Mouse (Mus musculus) intestine, postnatal 0 days (tissue): Measurements from ENCODE around the gene Brd4. TPM values are rescaled to one million over a fixed set of nuclear protein-coding genes. Genes with fewer than 3 reads are reported as not detected.
A peak's percentile ranks its signal among the peaks of the same experiment; 100 is the strongest.

Experiments used
- ATAC-seq: fragments of 200-750 bp; cut with Nextera tagmentation; 2 replicates; pipeline ENCODE4 v1.8.0; 2017; ENCODE audit warnings: mild to moderate bottlenecking, moderate TSS enrichment, moderate library complexity
- H3K27ac ChIP-seq: fragments of 300-500 bp; sonication (generic); 2 replicates; pipeline ENCODE4 v1.5.1; 2014; ENCODE audit warnings: mild to moderate bottlenecking, low read depth, low read length, moderate library complexity
- H3K27me3 ChIP-seq: fragments of 300-500 bp; sonication (generic); replicated peaks from 2 replicates; pipeline ENCODE4 v1.6.1; 2014; ENCODE audit warnings: low read length, mixed read lengths; ENCODE audit not compliant: control insufficient read depth, insufficient read depth
- H3K36me3 ChIP-seq: fragments of 300-500 bp; sonication (generic); 2 replicates; pipeline ENCODE4 v1.6.1; 2014; ENCODE audit warnings: mild to moderate bottlenecking, moderate library complexity; ENCODE audit not compliant: control insufficient read depth, insufficient read depth
- H3K4me1 ChIP-seq: fragments of 300-500 bp; sonication (generic); replicated peaks from 2 replicates; pipeline ENCODE4 v1.6.1; 2014; ENCODE audit warnings: antibody characterized with exemption, low read length, mixed read lengths; ENCODE audit not compliant: control insufficient read depth, insufficient read depth
- H3K4me2 ChIP-seq: fragments of 300-500 bp; sonication (generic); replicated peaks from 2 replicates; pipeline ENCODE4 v1.6.1; 2014; ENCODE audit warnings: low read depth, mild to moderate bottlenecking, moderate library complexity
- H3K4me3 ChIP-seq: fragments of 300-500 bp; sonication (generic); 2 replicates; pipeline ENCODE4 v1.5.1; 2014; ENCODE audit warnings: low read depth, low read length
- H3K9ac ChIP-seq: fragments of 300-500 bp; sonication (generic); 2 replicates; pipeline ENCODE4 v1.6.1; 2014; ENCODE audit warnings: mild to moderate bottlenecking, low read depth, low read length
- H3K9me3 ChIP-seq: fragments of 300-500 bp; sonication (generic); 2 replicates; pipeline ENCODE4 v1.6.1; 2016; ENCODE audit warnings: mixed run types; ENCODE audit not compliant: control insufficient read depth
- CTCF ChIP-seq: sonication (generic); IDR thresholded peaks from 2 replicates; pipeline ENCODE4 v1.5.1; 2016; ENCODE audit warnings: low read depth, mild to moderate bottlenecking, control low read depth, antibody characterized with exemption, moderate library complexity
- whole genome bisulfite sequencing: fragments of 180-500 bp; shearing (Covaris S2); extraction: QIAGEN DNeasy Blood & Tissue Kit; methylation state at CpG from one replicate; pipeline ENCODE4 v1.1.7; 2014; 5-methylcytosine and 5-hydroxymethylcytosine counted together
- polyA plus RNA-seq: library from polyadenylated mRNA; unstranded; fragments of >200 nt; fragmentation: Nextera tagmentation; extraction: Ambion mirVana; gene quantifications from 2 replicates; pipeline ENCODE4 v1.2.1, GENCODE M21; 2015

Brd4 gene
- polyA plus RNA-seq, 1 experiment from 2014 or later: 36.7 TPM

DNA sequence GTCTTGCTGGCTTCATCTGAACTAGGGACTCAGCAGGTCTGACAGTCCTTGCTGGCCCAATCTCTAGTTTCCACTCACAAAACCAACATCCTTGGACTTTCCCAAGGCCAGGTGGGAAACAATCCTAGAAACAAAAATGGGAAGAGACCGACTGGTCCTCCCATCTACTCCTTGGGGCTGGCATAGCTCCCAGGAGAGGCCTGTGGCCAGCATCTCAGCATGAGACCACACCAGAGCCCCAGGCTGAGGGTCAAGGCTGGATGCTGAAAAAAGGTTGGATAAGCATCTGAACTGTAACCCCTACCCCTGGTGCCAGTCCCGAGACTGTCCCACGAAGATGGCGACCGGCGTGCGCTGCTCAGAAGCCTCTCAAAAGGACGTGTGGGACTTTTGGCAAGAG lies 28.3 kb upstream of the Brd4 start:
- TF ChIP-seq CTCF: no peak
- Histone ChIP-seq H3K4me2 (no peak overlapping the region), H3K4me1 (no peaks in the 10 kb centered on the region), H3K27ac (no peak overlapping the region), H3K27me3 (no peaks in the 10 kb centered on the region), H3K36me3 (peaks cover 99% of the 10 kb centered on the region), H3K4me3 (no peak overlapping the region), H3K9me3 (no peaks in the 10 kb centered on the region), H3K9ac (no peak overlapping the region)
- 94% methylated on average over 8 of the region's 8 CpGs for WGBS
- no peak for ATAC-seq

DNA sequence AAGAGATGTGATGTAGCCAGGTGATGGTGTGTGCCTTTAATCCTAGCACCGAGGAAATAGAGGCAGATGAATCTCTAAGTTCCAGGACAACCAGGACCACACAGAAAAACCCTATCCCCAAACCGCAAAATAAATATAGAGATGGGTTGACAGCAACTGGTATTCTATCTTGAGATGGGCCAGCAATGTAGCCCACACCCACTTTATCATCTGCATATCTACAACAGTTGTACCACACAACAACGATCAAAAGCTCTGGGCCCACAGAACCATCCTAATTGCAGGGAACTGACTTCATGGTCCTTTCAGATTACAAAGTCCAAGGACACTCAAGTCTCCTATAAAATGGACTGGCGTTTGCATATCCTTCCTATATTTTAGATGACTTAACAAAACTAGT lies 23.4 kb upstream of the Brd4 start:
- Histone ChIP-seq H3K9ac (no peak overlapping the region), H3K36me3 (peaks cover 90% of the 10 kb centered on the region), H3K27me3 (no peaks in the 10 kb centered on the region), H3K27ac (no peak overlapping the region), H3K4me2 (no peak overlapping the region), H3K4me3 (no peak overlapping the region), H3K4me1 (no peaks in the 10 kb centered on the region), H3K9me3 (no peaks in the 10 kb centered on the region)
- WGBS: 73% methylated on average over 4 of the region's 4 CpGs
- ATAC-seq: no peak
- TF ChIP-seq CTCF: no peak

DNA sequence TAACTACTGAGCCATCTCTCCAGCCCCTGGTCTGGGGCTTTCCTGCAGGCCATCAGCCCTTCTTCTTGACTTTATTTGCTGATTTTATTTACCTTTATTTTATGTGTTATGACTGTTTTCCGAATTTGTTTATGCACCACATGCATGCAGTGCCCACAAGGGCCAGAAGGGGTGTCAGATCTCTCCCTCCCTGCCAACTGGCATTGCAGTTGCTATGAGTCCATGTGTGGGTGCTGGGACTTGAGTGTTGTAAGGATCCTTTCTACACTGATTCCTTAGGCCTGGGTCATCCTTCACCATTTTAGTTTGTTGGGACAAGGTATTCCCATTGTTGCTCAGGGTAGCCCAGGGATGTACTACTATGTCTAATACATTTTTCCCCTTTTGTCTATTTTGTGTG lies 13.6 kb upstream of the Brd4 start:
- no peaks in the 10 kb centered on the region for H3K4me1 ChIP-seq
- no peaks in the 10 kb centered on the region for H3K36me3 ChIP-seq
- no peak overlapping the region for H3K4me2 ChIP-seq
- no peaks in the 10 kb centered on the region for H3K9me3 ChIP-seq
- 81% methylated on average over 1 of the region's 1 CpGs for WGBS
- no peak overlapping the region for H3K9ac ChIP-seq
- ATAC-seq: no peak
- no peak overlapping the region for H3K27ac ChIP-seq
- peak; percentile 28 for TF ChIP-seq CTCF
- H3K4me3 ChIP-seq: no peak overlapping the region
- H3K27me3 ChIP-seq: no peaks in the 10 kb centered on the region

DNA sequence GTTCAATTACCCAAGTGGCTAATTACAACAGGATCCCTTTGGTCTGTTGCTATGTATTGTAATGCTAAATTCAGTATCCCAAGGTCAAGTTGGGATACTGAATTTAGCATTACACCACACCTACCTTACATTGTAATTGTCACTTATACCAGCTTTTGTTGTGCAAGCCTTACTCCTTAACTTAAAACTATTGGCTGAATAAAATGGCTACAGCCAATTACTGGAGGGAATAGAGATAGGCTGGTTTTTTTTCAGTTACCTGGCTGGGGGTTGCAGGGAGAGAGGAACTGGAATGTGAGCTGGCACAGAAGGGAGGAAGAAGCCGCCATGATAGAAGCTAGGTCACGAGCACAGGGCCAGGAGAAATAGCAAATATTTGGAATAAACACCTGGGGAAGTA lies 11.4 kb upstream of the Brd4 start:
- WGBS: 77% methylated on average over 2 of the region's 2 CpGs
- H3K9ac ChIP-seq: no peak overlapping the region
- H3K27ac ChIP-seq: no peak overlapping the region
- no peak for TF ChIP-seq CTCF
- H3K4me2 ChIP-seq: no peak overlapping the region
- no peaks in the 10 kb centered on the region for H3K4me1 ChIP-seq
- no peak for ATAC-seq
- H3K4me3 ChIP-seq: no peak overlapping the region
- no peaks in the 10 kb centered on the region for H3K27me3 ChIP-seq
- no peaks in the 10 kb centered on the region for H3K36me3 ChIP-seq
- H3K9me3 ChIP-seq: no peaks in the 10 kb centered on the region

DNA sequence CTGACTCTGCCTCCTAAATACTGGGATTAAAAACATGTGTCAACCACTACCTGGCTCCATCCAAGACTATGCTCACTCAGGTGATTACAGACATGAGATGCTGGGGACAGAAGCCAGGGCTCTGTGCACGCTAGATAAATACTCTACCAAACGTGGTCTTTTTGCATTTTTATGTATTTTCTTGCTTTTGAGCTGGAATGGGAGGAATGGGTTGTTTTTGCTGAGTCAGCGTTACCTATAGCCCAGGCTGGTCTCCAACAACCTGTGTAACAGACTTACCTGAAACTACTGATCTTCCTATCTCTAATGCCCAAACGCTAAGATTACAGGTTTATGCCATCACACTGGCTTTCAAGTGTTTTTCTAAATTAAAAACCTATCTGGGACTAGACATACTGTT lies 10.6 kb upstream of the Brd4 start:
- no peak overlapping the region for H3K27ac ChIP-seq
- no peaks in the 10 kb centered on the region for H3K4me1 ChIP-seq
- no peak overlapping the region for H3K4me3 ChIP-seq
- 78% methylated on average over 4 of the region's 4 CpGs for WGBS
- no peaks in the 10 kb centered on the region for H3K9me3 ChIP-seq
- no peaks in the 10 kb centered on the region for H3K36me3 ChIP-seq
- H3K9ac ChIP-seq: no peak overlapping the region
- no peak for TF ChIP-seq CTCF
- H3K4me2 ChIP-seq: no peak overlapping the region
- ATAC-seq: no peak
- H3K27me3 ChIP-seq: no peaks in the 10 kb centered on the region

DNA sequence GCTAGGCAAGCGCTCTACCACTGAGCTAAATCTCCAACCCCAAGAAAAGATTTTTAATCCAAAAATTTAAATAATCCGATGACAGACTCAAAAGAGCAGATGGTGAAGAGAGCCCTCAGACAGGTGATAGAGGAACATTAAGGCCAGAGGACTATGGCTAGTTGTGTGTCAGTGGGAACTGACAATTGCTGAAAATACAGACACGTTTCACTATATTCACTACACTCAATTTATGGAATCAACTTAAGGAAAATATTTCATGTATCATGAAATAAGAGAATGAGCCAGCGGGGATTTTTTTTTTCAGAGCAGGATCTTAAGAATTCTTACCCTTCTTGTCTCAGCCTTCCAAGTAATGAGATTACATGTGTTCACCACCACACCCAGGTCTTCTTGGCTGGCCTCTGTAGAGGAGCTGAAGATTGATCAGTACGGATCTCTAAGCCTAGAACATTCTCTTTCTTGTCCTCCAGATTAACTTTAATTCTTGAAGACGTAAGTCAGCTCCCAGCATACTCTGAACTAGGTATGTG lies 682 bp upstream of the Brd4 start:
- H3K4me1 ChIP-seq: peaks cover 3% of the 10 kb centered on the region; the same call in 1 of the 2 replicates
- TF ChIP-seq CTCF: no peak
- ATAC-seq: no peak

DNA sequence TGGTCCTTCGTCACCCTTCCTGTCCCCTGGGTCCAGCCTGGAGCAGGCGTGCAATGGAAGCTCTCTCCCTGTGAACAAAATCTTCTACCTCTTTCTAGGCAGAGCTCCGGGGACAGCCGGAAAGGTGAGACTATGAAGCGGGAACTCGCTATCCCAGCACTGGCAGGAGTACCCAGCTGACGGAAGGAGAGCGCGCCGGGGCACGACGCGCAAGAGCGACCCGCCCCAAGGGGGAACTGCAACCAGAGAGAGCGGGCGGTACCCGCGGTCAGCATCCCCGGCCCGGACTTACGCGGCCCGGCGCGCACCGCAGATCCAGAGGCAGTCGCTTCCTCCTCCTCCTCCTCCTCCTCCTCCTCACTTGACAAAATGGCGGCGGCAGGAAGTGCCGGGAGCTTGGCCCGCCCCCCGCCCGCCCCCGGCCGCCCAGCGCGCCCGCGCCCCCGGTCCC lies 726 bp downstream of the Brd4 start:
- peaks cover 3% of the 10 kb centered on the region; the same call in 1 of the 2 replicates for H3K4me1 ChIP-seq
- no peaks in the 10 kb centered on the region for H3K9me3 ChIP-seq
- peak overlapping the region; percentile 66 for H3K4me2 ChIP-seq
- H3K27me3 ChIP-seq: no peaks in the 10 kb centered on the region
- H3K36me3 ChIP-seq: no peaks in the 10 kb centered on the region
- TF ChIP-seq CTCF: no peak
- H3K9ac ChIP-seq: peak overlapping the region; percentile 97
- peak overlapping the region; percentile 100 for H3K27ac ChIP-seq
- ATAC-seq: peak; percentile 62
- 0% methylated on average over 32 of the region's 41 CpGs for WGBS
- peak overlapping the region; percentile 88 for H3K4me3 ChIP-seq

More for the DNA sequence above, 682 bp upstream of the Brd4 start:
- H3K36me3 ChIP-seq: no peaks in the 10 kb centered on the region
- H3K4me2 ChIP-seq: peak overlapping the region; percentile 66
- peak overlapping the region; percentile 97; the same call in 1 of the 2 replicates for H3K9ac ChIP-seq
- peak overlapping the region; percentile 88 for H3K4me3 ChIP-seq
- no peaks in the 10 kb centered on the region for H3K9me3 ChIP-seq
- H3K27ac ChIP-seq: peak overlapping the region; percentile 100
- 33% methylated on average over 6 of the region's 6 CpGs for WGBS
- H3K27me3 ChIP-seq: no peaks in the 10 kb centered on the region
